Mouse (Mus musculus) ES-Bruce4 (cell line): ENCODE data around the gene Nr2e3.

Source experiments
- CTCF ChIP-seq: IDR thresholded peaks from one replicate; pipeline ENCODE4 v1.8.1; 2011; ENCODE audit warnings: low read depth, low read length
- EP300 ChIP-seq: IDR thresholded peaks from 2 replicates; pipeline ENCODE4 v1.6.1; 2011; ENCODE audit warnings: low read depth, low read length; ENCODE audit not compliant: insufficient read depth
- POLR2A ChIP-seq: IDR thresholded peaks from one replicate; pipeline ENCODE4 v1.8.1; 2011; ENCODE audit warnings: low read length; ENCODE audit not compliant: insufficient read depth

DNA sequence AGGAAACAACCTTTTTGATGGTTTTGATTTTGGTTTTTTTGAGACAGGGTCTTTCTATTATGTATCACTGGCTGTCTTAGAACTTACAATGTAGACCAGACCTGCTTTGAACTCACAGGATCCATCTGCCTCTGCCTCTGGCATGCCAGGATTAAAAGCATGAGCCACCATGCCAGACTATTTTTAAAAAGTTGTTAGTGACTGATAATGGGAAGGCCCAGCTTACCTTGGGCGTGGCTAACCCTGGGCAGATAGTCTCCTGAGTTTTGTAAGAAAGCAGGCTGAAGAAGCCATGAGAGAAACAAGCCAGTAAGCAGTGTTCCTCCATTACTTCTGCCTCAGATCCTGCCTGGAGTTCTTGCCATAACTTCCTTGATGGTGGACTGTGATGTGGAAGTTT, 57.1 kb downstream of the Nr2e3 start:
- TF ChIP-seq CTCF = no peak
- TF ChIP-seq EP300 = no peak
- TF ChIP-seq POLR2A = no peak
